Mouse (Mus musculus) layer of hippocampus, postnatal 25 days (tissue): ENCODE data around the gene St3gal3. TPM values are rescaled to one million over a fixed set of nuclear protein-coding genes. Genes with fewer than 3 reads are reported as not detected.

Experiments
- DNase-seq, 2 experiments: peaks; one replicate each; pipeline ENCODE4 v3.0.0; 2022; ENCODE audit warnings: mixed read lengths in 2 of 2, low spot score in 1 of 2; ENCODE audit errors: extremely low spot score in 1 of 2
- total RNA-seq, 2 experiments: library from RNA; stranded (reverse); gene quantifications; 2 replicates each; pipeline ENCODE4 v1.2.3; 2021

Gene St3gal3
- total RNA-seq, 2 experiments from 2014 or later = 43.0 to 46.6 TPM

- DNase-seq = no peak
These were observed 250.6 kb downstream of the St3gal3 start for GRCm38 (mm10) chr4:117884146-117884545.

- peak; percentile 63 to 68 for DNase-seq
These were observed 251.7 kb downstream of the St3gal3 start, which contains the start of gene B4galt2 for GRCm38 (mm10) chr4:117882701-117883691. Gene B4galt2, minus strand, starts transcription at chr4:117883487.

Other genes starting within 250 kb of the St3gal3 start
- 100 to 1,000 TPM; 429 to 448 TPM for gene Atp6v0b, start 247.6 kb downstream of the St3gal3 start, total RNA-seq
- gene Dph2, start 242.9 kb downstream of the St3gal3 start, total RNA-seq = 10 to 100 TPM in 1 of 2 experiments, 1 to 10 TPM in 1; 7.9 to 11.7 TPM
- gene Ipo13, start 219.9 kb downstream of the St3gal3 start, total RNA-seq = 100 to 1,000 TPM; 131 to 146 TPM
- 1 to 10 TPM; 1.9 to 2.2 TPM for gene Artn, start 205.2 kb downstream of the St3gal3 start, total RNA-seq
- gene Kdm4a, start 45.1 kb upstream of the St3gal3 start, total RNA-seq = 10 to 100 TPM; 45.4 to 48.1 TPM
- 10 to 100 TPM; 86.9 to 88.0 TPM for gene Ptprf, start 156.5 kb upstream of the St3gal3 start, total RNA-seq